Mouse (Mus musculus): ENCODE data around the gene Apba2.

The Apba2 gene

DNA sequence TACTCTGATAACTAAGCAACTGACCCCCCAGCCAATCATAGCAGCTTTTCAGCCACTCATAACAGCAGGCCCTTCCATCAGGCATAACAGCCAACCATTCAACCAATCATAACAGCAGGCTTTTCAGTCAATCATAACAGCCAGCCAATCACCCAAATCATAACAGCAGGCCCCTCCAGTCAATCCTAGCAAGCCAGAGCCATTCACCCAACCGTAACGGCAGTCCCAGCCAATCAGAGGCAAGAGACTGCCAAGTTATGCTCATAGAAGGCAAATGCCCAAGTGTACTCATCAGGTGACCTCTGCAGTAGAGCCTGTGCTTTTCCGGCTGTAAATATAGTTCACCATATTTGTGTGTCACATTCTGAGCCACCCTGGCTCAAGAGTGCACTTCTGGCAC, 85.1 kb downstream of the Apba2 start:
- DNase-seq (ENCODE audit: low read depth, low spot score) = no peak

DNA sequence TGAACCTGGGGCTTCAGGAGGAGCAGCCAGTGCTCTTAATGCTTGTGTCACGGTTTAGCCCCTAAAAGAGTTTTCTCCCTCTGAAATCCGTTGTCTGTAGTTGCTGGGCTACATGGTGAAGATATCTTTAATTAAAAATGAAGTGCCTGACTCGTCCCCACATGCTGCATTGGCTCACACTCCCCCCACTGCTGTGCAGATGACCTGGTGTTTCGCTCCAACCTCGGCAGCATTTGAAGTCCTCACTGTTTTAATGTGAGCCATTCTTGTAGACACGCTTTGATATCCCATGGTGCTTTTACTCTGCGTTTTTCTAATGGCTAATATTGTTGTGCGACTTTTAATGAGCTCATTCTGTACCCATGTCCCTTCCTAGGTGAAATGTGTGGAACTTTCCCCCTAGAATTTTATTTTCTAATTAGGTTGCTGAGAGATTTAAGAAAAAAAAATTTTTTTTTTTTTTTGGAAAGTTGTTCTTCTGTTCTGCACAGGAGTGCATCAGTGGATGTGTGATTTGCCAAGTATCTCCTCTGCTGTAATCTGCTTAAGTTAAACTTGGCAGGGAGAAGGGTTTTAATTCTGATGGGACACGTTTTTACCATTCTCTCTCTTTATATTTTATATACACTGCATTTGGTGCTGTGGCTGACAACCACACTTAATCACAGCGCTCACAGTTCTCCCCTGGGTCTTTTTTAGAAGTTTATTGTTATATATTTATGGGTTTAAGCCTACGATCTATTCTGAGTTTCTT, 87.3 kb downstream of the Apba2 start:
- DNase-seq (ENCODE audit: low read depth, low spot score) = no peak

- DNase-seq (ENCODE audit: low read depth, low spot score) = no peak
Observed at GRCm38 (mm10) chr7:64595256-64595655, 93.8 kb downstream of the Apba2 start.

GRCm38 (mm10) chr7:64596652-64597051, 95.1 kb downstream of the Apba2 start:
- DNase-seq (ENCODE audit: low read depth, low spot score) = no peak

DNA sequence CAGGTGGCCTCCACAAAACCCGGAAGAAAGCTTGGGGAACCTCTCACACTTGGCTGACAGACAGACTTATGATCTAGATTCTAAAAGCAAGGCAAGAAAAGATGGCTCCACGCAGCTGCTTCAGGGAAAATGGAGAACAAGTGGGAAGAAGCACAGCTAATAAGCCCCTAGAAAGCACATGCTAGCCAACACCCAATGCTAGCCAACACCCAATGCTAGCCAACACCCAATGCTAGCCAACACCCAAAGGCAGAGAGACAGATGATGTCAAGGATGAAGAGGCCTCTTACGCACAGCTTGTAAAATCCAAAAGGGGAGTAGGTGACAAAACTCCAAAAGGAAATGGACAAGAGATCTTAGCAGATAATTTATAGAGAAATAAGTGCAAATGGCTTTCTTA, 108.4 kb downstream of the Apba2 start:
- DNase-seq (ENCODE audit: low read depth, low spot score) = no peak

DNA sequence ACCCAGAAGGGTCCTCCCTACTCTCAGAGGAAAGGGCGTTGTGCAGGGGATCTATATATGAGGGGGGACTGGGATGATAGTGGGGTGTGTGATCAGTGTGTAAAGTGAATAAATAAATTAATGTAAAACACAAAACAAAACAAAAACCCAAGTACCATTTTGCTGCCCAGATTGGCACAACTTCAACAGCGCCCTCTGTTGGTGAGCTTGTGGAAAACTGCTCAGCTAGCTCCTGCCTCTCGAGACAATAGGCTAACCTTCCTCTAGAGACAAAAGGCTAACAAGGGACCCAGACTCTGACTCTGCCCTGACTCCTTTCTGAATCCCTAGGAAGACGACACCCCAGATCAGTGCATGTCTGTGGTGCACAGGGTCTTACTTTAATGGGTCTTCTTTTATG, 109.4 kb downstream of the Apba2 start:
- DNase-seq (ENCODE audit: low read depth, low spot score) = no peak

DNA sequence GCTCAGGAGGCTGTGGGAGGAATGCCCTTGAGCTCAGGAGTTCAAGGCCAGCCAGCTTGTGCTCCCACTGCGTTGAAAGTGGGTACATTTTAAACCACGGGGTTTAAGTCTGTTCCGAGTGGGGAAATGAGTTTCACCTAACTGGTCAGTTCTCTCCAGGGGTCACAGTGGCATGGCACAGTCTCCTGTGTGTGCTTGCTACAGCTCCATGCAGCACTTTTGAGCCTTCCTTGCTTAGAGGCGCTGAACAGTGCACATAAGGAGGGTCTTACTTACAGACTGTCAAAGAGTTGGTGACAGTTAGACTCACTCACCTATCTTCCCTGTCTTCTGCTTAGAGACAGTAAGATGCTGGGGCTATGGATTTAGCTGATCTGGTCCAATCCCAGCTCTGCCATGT, 117.8 kb downstream of the Apba2 start:
- no peak for DNase-seq (ENCODE audit: low read depth, low spot score)

- DNase-seq (ENCODE audit: low read depth, low spot score) = no peak
Observed at GRCm38 (mm10) chr7:64626494-64626893, 125.0 kb downstream of the Apba2 start.

GRCm38 (mm10) chr7:64627972-64628655, 126.6 kb downstream of the Apba2 start:
- DNase-seq (ENCODE audit: low read depth, low spot score) = no peak

DNA sequence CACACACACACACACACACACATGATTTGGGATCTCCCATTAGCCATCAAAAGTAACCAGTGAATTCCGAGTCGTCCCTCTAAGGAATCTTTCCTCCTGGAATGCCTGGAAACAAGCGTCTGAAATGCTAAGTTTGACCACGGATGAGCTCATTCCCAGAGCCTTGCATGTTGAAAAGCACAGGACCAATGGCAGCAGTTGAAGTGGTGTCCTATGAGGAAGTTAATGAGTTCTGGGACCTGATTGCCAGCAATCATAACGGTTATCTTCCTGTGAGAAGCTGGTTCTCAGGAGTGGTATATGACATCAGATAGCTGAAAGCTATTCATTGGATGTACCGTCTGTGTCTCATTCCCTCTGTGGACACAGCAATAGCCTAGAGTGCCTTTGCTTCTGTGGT, 129.2 kb downstream of the Apba2 start:
- no peak for DNase-seq (ENCODE audit: low read depth, low spot score)

DNA sequence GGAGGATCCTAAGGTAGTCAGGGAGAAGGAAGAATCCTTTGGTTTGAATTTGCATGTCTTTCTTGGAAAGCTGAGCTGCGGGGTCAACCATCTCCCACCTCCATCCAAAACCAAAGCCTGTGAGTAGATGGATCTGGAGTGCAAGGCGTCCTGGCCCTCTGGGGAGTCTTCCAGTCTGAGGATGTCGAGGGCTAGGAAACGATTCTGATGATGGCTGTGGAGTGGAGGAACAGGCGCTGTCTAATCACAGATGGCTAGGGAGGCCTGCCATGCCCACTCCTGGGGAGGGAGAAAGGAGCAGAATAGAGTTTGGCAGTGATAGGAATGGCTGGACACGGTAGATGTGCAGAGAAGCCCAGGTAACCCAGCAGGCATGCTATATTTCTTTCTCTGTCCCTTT, 129.6 kb downstream of the Apba2 start:
- no peak for DNase-seq (ENCODE audit: low read depth, low spot score)

DNA sequence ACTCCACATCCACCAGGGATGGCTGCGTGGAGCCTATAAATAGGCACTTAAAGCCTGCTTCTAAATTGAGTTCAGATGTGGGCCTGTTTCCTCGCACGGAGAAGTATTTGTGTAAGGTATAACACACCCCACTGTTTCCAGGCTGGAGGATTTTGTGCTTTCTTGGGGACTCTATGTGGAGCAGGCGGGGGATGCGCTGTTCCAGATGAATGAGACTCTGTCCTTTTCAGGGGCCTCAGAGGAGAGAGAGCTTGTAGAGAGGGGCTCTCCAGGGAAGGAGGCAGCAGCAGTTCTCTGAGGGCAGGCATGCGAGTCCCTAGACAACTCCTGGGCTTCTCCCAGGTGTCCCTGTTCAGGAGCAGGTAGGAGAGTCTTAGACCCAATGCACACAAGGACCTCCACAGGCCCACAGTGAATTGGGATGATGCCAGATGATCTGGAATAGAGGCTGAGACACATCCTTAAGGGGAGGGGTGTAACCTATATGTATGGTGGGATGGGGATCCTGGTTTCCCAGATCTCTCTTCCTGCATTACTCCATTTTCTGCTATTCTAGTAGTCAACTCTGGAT, 130.4 kb downstream of the Apba2 start:
- DNase-seq (ENCODE audit: low read depth, low spot score) = no peak

GRCm38 (mm10) chr7:64633182-64633581, 131.7 kb downstream of the Apba2 start:
- DNase-seq (ENCODE audit: low read depth, low spot score) = no peak

DNA sequence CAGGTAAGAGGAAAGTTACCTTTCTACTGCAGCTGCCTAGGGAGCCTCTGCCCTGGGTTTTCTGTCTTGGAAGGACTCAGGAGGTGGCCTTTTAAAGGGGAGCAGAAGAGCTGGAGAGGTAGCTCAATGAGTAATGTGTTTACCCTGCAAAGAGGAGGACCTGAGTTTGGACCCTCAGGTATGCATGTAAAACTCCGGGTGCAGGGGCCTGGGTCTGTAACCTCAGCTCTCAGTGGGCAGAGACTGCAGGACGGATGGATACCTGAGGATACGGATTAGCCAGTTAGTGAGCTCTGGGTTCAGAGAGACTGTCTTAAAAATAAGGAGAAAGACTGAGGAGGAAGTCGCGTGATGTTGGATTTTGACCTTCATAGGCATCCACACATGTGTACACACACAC, 132.4 kb downstream of the Apba2 start:
- no peak for DNase-seq (ENCODE audit: low read depth, low spot score)

DNA sequence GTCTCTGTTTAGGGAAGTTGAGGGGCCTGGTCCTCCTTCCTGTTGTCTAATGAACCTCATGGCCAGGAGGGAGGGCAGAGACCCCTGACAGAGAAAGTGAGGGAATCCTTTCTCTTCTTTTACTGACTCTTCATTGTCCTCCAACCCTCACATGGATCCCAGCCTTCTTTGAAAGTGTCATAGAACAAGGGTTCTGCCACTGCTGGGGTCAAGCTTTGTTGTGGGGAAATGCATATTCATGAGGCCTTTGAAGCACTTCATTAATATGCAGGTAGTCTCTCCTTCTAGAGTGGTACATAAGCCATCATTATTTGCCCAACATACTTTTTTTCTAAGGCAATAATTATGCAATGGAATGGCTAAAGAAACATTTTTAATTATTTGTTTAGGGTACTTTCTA, 133.0 kb downstream of the Apba2 start:
- no peak for DNase-seq (ENCODE audit: low read depth, low spot score)

DNA sequence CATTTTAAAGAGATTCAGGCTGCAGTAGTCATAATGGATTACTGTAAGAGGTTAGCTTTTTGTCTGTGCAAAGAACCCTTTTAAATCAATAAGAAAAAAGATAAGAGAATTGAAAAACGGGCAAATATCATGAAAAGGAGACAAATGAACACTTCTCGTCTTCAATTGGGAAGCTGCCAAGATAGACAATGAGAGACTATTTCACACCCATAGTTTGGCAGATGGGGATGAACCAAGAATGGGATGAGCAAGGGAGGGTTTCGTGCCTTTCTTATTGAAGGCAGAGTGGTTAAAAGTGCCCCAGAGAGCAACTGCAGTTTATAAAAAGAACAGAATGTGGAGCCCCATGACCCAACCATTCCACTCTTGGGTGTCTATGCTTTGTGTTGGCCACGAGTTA, 137.4 kb downstream of the Apba2 start:
- DNase-seq (ENCODE audit: low read depth, low spot score) = no peak

DNA sequence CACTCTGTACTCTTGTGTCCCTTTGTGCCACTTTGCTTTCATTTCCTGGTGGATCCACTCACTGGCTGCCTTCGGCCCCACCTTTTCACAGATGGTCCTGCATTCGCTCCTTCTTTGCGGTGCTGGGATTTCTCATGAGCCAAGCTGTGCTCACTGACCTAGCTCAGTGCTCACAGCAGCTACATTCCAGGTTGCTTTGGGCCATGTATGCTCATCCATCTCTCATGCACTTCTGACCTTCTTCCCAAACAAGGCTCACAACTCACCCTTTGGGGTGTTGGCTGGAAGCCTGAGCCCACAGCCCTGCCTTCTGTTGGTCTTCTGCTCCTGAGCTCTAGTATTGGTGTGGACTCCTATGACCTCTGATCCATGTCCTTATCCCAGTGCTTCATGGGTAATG, 139.1 kb downstream of the Apba2 start:
- DNase-seq (ENCODE audit: low read depth, low spot score) = no peak

- no peak for DNase-seq (ENCODE audit: low read depth, low spot score)
Observed at GRCm38 (mm10) chr7:64642903-64643302, 141.4 kb downstream of the Apba2 start.

DNA sequence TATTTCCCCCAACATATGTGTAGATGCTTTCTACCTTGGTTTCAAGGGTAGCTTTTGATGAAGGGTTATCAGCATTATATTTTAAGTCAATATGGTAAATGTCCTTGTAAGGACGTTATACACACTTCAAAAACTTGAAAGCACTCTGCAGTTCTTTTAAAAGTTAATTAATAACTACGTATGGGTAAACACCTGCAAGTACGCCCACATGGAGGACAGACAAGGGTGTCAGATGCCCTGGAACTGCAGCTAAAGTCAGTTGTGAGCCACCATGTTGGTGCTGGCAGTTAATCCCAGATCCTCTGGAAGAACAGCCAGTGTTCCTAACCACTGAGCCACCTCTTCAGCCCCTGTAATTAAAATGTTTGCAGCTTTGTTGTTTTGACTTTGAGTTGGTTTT, 144.0 kb downstream of the Apba2 start:
- DNase-seq (ENCODE audit: low read depth, low spot score) = no peak

GRCm38 (mm10) chr7:64646046-64646445, 144.5 kb downstream of the Apba2 start:
- no peak for DNase-seq (ENCODE audit: low read depth, low spot score)

- DNase-seq (ENCODE audit: low read depth, low spot score) = no peak
Observed at GRCm38 (mm10) chr7:64648947-64649607, 147.6 kb downstream of the Apba2 start.

DNA sequence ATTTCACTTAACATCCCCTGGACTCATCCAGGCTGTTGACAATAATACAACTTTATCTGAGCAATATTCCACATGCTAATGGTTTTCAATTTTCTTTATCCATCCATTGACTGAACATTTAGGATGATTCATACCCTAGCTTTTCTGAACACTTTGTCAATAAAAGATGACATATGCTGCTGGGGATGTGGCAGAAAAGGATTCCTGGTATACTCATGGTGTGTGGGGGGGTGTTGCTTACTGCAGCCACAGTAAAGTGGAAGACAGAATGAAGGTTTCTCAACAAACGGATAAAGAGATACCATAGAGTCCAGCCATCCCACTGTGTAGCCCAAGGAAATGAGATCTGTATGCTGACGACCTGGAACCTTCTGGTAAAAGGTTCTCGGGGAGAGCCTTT, 150.5 kb downstream of the Apba2 start:
- DNase-seq (ENCODE audit: low read depth, low spot score) = no peak

GRCm38 (mm10) chr7:64656787-64657186, 155.3 kb downstream of the Apba2 start:
- DNase-seq (ENCODE audit: low read depth, low spot score) = no peak
